Mouse (Mus musculus) gastrocnemius, postnatal 4 days (tissue): ENCODE measurements around the gene 9130019O22Rik. TPM values are rescaled to one million over a fixed set of nuclear protein-coding genes. Genes with fewer than 3 reads are reported as not detected.
"Not testable (repeated sequence)": the region's sequence is repeated elsewhere in the genome, so short reads cannot be mapped to it uniquely, and the experiment has no call there.

Source experiments
- DNase-seq, 2 experiments: peaks; one replicate each; pipeline ENCODE4 v3.0.0; 2021 to 2022; ENCODE audit warnings: low spot score in 2 of 2, mixed read lengths in 2 of 2
- total RNA-seq, 2 experiments: library from RNA; stranded (reverse); gene quantifications; 2 replicates each; pipeline ENCODE4 v1.2.3; 2021

9130019O22Rik gene
- total RNA-seq, 2 experiments from 2014 or later = 2.8 to 3.3 TPM

- DNase-seq = no peak
These were observed 44.1 kb downstream of the 9130019O22Rik start for GRCm38 (mm10) chr7:127342888-127343287.

- DNase-seq = no peak
These were observed 44.6 kb downstream of the 9130019O22Rik start for GRCm38 (mm10) chr7:127342332-127342731.

GRCm38 (mm10) chr7:127341861-127342260, 45.1 kb downstream of the 9130019O22Rik start:
- DNase-seq = not testable (repeated sequence)

- no peak for DNase-seq
These were observed 45.6 kb downstream of the 9130019O22Rik start for GRCm38 (mm10) chr7:127341356-127341755.

GRCm38 (mm10) chr7:127337636-127338035, 49.3 kb downstream of the 9130019O22Rik start:
- DNase-seq = no peak

- DNase-seq = no peak
These were observed 51.4 kb downstream of the 9130019O22Rik start for GRCm38 (mm10) chr7:127335604-127336003.

GRCm38 (mm10) chr7:127333240-127333639, 53.7 kb downstream of the 9130019O22Rik start:
- no peak for DNase-seq

Other genes with a start within 250 kb of the 9130019O22Rik start
- under 1 TPM; 0.54 to 0.91 TPM for gene Spn, start 249.3 kb downstream of the 9130019O22Rik start, total RNA-seq
- gene Cd2bp2, start 191.1 kb downstream of the 9130019O22Rik start, total RNA-seq = 10 to 100 TPM; 47.4 to 55.9 TPM
- 10 to 100 TPM; 48.0 to 51.7 TPM for gene Tbc1d10b, start 178.7 kb downstream of the 9130019O22Rik start, total RNA-seq
- over 10,000 TPM; 28,893 to 32,257 TPM for gene Mylpf, start 178.3 kb downstream of the 9130019O22Rik start, total RNA-seq
- gene Zfp553, start 154.1 kb downstream of the 9130019O22Rik start, total RNA-seq = 1 to 10 TPM; 9.0 to 9.8 TPM
- 1 to 10 TPM; 7.4 to 7.6 TPM for gene Sept1, start 154.0 kb downstream of the 9130019O22Rik start, total RNA-seq
- gene Zfp771, start 142.9 kb downstream of the 9130019O22Rik start, total RNA-seq = 10 to 100 TPM; 23.7 to 29.6 TPM
- 10 to 100 TPM; 35.6 to 48.5 TPM for gene Dctpp1, start 126.5 kb downstream of the 9130019O22Rik start, total RNA-seq
- gene Sephs2, start 113.1 kb downstream of the 9130019O22Rik start, total RNA-seq = 10 to 100 TPM; 22.1 to 23.7 TPM
- 1 to 10 TPM; 1.8 to 2.8 TPM for gene Itgal, start 90.9 kb downstream of the 9130019O22Rik start, total RNA-seq
- 10 to 100 TPM; 32.3 to 36.0 TPM for gene Zfp768, start 41.6 kb downstream of the 9130019O22Rik start, total RNA-seq
- gene Zfp747, start 11.1 kb downstream of the 9130019O22Rik start, total RNA-seq = 1 to 10 TPM; 4.6 to 6.9 TPM
- gene E430018J23Rik, start 6.5 kb upstream of the 9130019O22Rik start, total RNA-seq = 1 to 10 TPM; 4.7 to 5.5 TPM
- 1 to 10 TPM; 4.6 to 5.0 TPM for gene Zfp764, start 19.7 kb upstream of the 9130019O22Rik start, total RNA-seq
- 1 to 10 TPM; 6.6 to 9.1 TPM for gene Zfp688, start 34.9 kb upstream of the 9130019O22Rik start, total RNA-seq
- gene Zfp689, start 62.0 kb upstream of the 9130019O22Rik start, total RNA-seq = 1 to 10 TPM; 3.3 to 3.4 TPM
- gene Prr14, start 72.4 kb upstream of the 9130019O22Rik start, total RNA-seq = 10 to 100 TPM; 26.1 to 32.5 TPM
- gene Fbrs, start 92.0 kb upstream of the 9130019O22Rik start, total RNA-seq = 10 to 100 TPM; 39.7 to 51.3 TPM
- 10 to 100 TPM; 70.3 to 78.6 TPM for gene Srcap, start 124.8 kb upstream of the 9130019O22Rik start, total RNA-seq
- gene Gm42715, start 132.4 kb upstream of the 9130019O22Rik start, total RNA-seq = 10 to 100 TPM; 15.0 to 19.1 TPM
- 1 to 10 TPM in 1 of 2 experiments, not detected in 1; 3.1 TPM for gene Tmem265, start 174.2 kb upstream of the 9130019O22Rik start, total RNA-seq
- 10 to 100 TPM; 21.6 to 25.5 TPM for gene Phkg2, start 186.2 kb upstream of the 9130019O22Rik start, total RNA-seq
- gene Ccdc189, start 201.4 kb upstream of the 9130019O22Rik start, total RNA-seq = 1 to 10 TPM; 5.0 to 5.1 TPM
- gene Rnf40, start 201.6 kb upstream of the 9130019O22Rik start, total RNA-seq = 10 to 100 TPM; 48.4 to 50.5 TPM
- gene Zfp629, start 228.6 kb upstream of the 9130019O22Rik start, total RNA-seq = 10 to 100 TPM; 13.1 to 13.5 TPM